In genomic region chr11:32324609-32325008, GRCm38 (mm10) we compare ENCODE assay signal across 7 mouse cellular contexts. TPM values are rescaled to one million over a fixed set of nuclear protein-coding genes. Genes with fewer than 3 reads are reported as not detected.
DNase-seq lines count a peak whose midpoint lies in the region; ATAC-seq lines count a peak whose summit lies in the region.

No protein-coding gene starts in this region.

- ATAC-seq in embryonic facial prominence, embryonic 11.5 days (replicated peaks; ENCODE audit: insufficient number of reproducible peaks, low FRiP score, low TSS enrichment, low read depth), result peak; percentile 95
- peak; percentile 49; the same call in 1 of the 2 replicates for ATAC-seq in limb, embryonic 12.5 days (ENCODE audit: insufficient number of reproducible peaks, insufficient read depth, low FRiP score, low TSS enrichment, low read depth)
- peak; percentile 75; the same call in 1 of the 2 replicates for ATAC-seq in midbrain, embryonic 14.5 days (ENCODE audit: low FRiP score, low TSS enrichment)

- H3K27me3 ChIP-seq in embryonic facial prominence, embryonic 11.5 days (ENCODE audit: control insufficient read depth, insufficient read depth, low read length), result no peaks in the 10 kb centered on the region
- H3K27me3 ChIP-seq in limb, embryonic 12.5 days, result no peaks in the 10 kb centered on the region; the same call in 1 of the 2 replicates
- no peaks in the 10 kb centered on the region for H3K27me3 ChIP-seq in midbrain, embryonic 14.5 days (ENCODE audit: control insufficient read depth, insufficient read depth, low read length)

- H3K36me3 ChIP-seq in embryonic facial prominence, embryonic 11.5 days (replicated peaks; ENCODE audit: control insufficient read depth, insufficient read depth, low read depth, low read length), result no peaks in the 10 kb centered on the region
- no peaks in the 10 kb centered on the region for H3K36me3 ChIP-seq in limb, embryonic 12.5 days
- H3K36me3 ChIP-seq in midbrain, embryonic 14.5 days (ENCODE audit: control insufficient read depth, insufficient read depth, low read length), result no peaks in the 10 kb centered on the region

- H3K4me3 ChIP-seq in embryonic facial prominence, embryonic 11.5 days (ENCODE audit: low read depth, low read length), result no peak overlapping the region
- H3K4me3 ChIP-seq in limb, embryonic 12.5 days (replicated peaks), result no peak overlapping the region
- no peak overlapping the region for H3K4me3 ChIP-seq in midbrain, embryonic 14.5 days (replicated peaks; ENCODE audit: low read depth, low read length)

- no peak overlapping the region for H3K9ac ChIP-seq in embryonic facial prominence, embryonic 11.5 days (replicated peaks; ENCODE audit: low read length)
- 0 out of 2 replicates have a peak overlapping the region, but pooled peaks have one; percentile 23 for H3K9ac ChIP-seq in limb, embryonic 12.5 days (replicated peaks)
- no peak overlapping the region for H3K9ac ChIP-seq in midbrain, embryonic 14.5 days (replicated peaks; ENCODE audit: low read length)

- no peaks in the 10 kb centered on the region for H3K4me1 ChIP-seq in embryonic facial prominence, embryonic 11.5 days (ENCODE audit: control insufficient read depth, insufficient read depth, low read length)
- peaks cover 4% of the 10 kb centered on the region; the same call in 1 of the 2 replicates for H3K4me1 ChIP-seq in limb, embryonic 12.5 days (replicated peaks)
- no peaks in the 10 kb centered on the region for H3K4me1 ChIP-seq in midbrain, embryonic 14.5 days (ENCODE audit: control insufficient read depth, insufficient read depth, low read length)

- H3K4me2 ChIP-seq in embryonic facial prominence, embryonic 11.5 days (ENCODE audit: low read depth, low read length), result no peak overlapping the region
- peak overlapping the region; percentile 41 for H3K4me2 ChIP-seq in limb, embryonic 12.5 days
- 0 out of 2 replicates have a peak overlapping the region, but pooled peaks have one; percentile 18 for H3K4me2 ChIP-seq in midbrain, embryonic 14.5 days (ENCODE audit: low read length)

- no peak overlapping the region for H3K27ac ChIP-seq in embryonic facial prominence, embryonic 11.5 days (replicated peaks; ENCODE audit: low read depth, low read length)
- H3K27ac ChIP-seq in limb, embryonic 12.5 days, result no peak overlapping the region
- no peak overlapping the region for H3K27ac ChIP-seq in midbrain, embryonic 14.5 days (replicated peaks; ENCODE audit: low read depth, low read length)

- H3K9me3 ChIP-seq in embryonic facial prominence, embryonic 11.5 days (replicated peaks; ENCODE audit: control insufficient read depth, low read length), result no peaks in the 10 kb centered on the region
- no peaks in the 10 kb centered on the region for H3K9me3 ChIP-seq in limb, embryonic 12.5 days
- no peaks in the 10 kb centered on the region for H3K9me3 ChIP-seq in midbrain, embryonic 14.5 days (ENCODE audit: control insufficient read depth, low read length)

- 10% methylated on average over 15 of the region's 15 CpGs for WGBS in embryonic facial prominence, embryonic 11.5 days
- 14% methylated on average over 15 of the region's 15 CpGs for WGBS in limb, embryonic 12.5 days
- 14% methylated on average over 15 of the region's 15 CpGs for WGBS in midbrain, embryonic 14.5 days

- peak; percentile 92 for DNase-seq in adrenal gland, postnatal 14 days
- DNase-seq in embryonic facial prominence, embryonic 11.5 days (ENCODE audit: low spot score), result peak; percentile 93
- DNase-seq in heart, adult 18-20 months, result peak; percentile 82 to 94
- DNase-seq in kidney, adult 18-20 months, result peak; percentile 90
- DNase-seq in midbrain, embryonic 14.5 days, result peak; percentile 93
- DNase-seq in spleen, adult 12 weeks (ENCODE audit: low spot score), result peak; percentile 79

RNA-seq across cellular contexts. Expression of gene Sh3pxd2b, which starts 23.0 kb away (rescaled TPM):
- 8.9 and 11.1 TPM in 2 replicates for total RNA-seq in adrenal gland, postnatal 14 days (2021)
- 17.2 and 18.0 TPM in 2 replicates for polyA plus RNA-seq in embryonic facial prominence, embryonic 11.5 days (2014; fragmentation: Nextera tagmentation; extraction: Ambion mirVana)
- 1 to 10 TPM; 5.9 to 6.1 TPM for total RNA-seq in heart, adult 18-20 months (2021)
- polyA plus RNA-seq in limb, embryonic 12.5 days (2016; fragmentation: Nextera tagmentation; extraction: Ambion mirVana), result 27.7 and 29.4 TPM in 2 replicates
- 22.7 and 25.4 TPM in 2 replicates for polyA plus RNA-seq in midbrain, embryonic 14.5 days (2014; fragmentation: Nextera tagmentation; extraction: Ambion mirVana)

RNA-seq across cellular contexts. Expression of gene Hbq1a, which starts 24.7 kb away (rescaled TPM):
- 1.0 TPM in 1 of 2 replicates, not detected in the other for total RNA-seq in adrenal gland, postnatal 14 days (2021)
- 0.50 TPM in 1 of 2 replicates, not detected in the other for polyA plus RNA-seq in embryonic facial prominence, embryonic 11.5 days (2014; fragmentation: Nextera tagmentation; extraction: Ambion mirVana)
- 1 to 10 TPM in 1 of 2 experiments, under 1 TPM in 1; 0.87 to 1.2 TPM for total RNA-seq in heart, adult 18-20 months (2021)
- polyA plus RNA-seq in limb, embryonic 12.5 days (2016; fragmentation: Nextera tagmentation; extraction: Ambion mirVana), result 0.90 TPM in 1 of 2 replicates, not detected in the other
- 0.90 and 1.4 TPM in 2 replicates for polyA plus RNA-seq in midbrain, embryonic 14.5 days (2014; fragmentation: Nextera tagmentation; extraction: Ambion mirVana)

RNA-seq across cellular contexts. Expression of gene Hba-a2, which starts 28.3 kb away (rescaled TPM):
- total RNA-seq in adrenal gland, postnatal 14 days (2021), result 8,335 and 10,867 TPM in 2 replicates
- 4,574 and 5,165 TPM in 2 replicates for polyA plus RNA-seq in embryonic facial prominence, embryonic 11.5 days (2014; fragmentation: Nextera tagmentation; extraction: Ambion mirVana)
- 1,000 to 10,000 TPM; 8,094 to 8,438 TPM for total RNA-seq in heart, adult 18-20 months (2021)
- 6,550 and 6,738 TPM in 2 replicates for polyA plus RNA-seq in limb, embryonic 12.5 days (2016; fragmentation: Nextera tagmentation; extraction: Ambion mirVana)
- 3,589 and 5,155 TPM in 2 replicates for polyA plus RNA-seq in midbrain, embryonic 14.5 days (2014; fragmentation: Nextera tagmentation; extraction: Ambion mirVana)

RNA-seq across cellular contexts. Expression of gene Hbq1b, which starts 37.8 kb away (rescaled TPM):
- 2.8 and 3.2 TPM in 2 replicates for total RNA-seq in adrenal gland, postnatal 14 days (2021)
- polyA plus RNA-seq in embryonic facial prominence, embryonic 11.5 days (2014; fragmentation: Nextera tagmentation; extraction: Ambion mirVana), result 6.3 and 6.8 TPM in 2 replicates
- total RNA-seq in heart, adult 18-20 months (2021), result 1 to 10 TPM in 1 of 2 experiments, not detected in 1; 1.4 TPM
- 3.5 and 3.9 TPM in 2 replicates for polyA plus RNA-seq in limb, embryonic 12.5 days (2016; fragmentation: Nextera tagmentation; extraction: Ambion mirVana)
- 0.74 TPM in 1 of 2 replicates, not detected in the other for polyA plus RNA-seq in midbrain, embryonic 14.5 days (2014; fragmentation: Nextera tagmentation; extraction: Ambion mirVana)

RNA-seq across cellular contexts. Expression of gene Hba-a1, which starts 41.3 kb away (rescaled TPM):
- 9,215 and 11,792 TPM in 2 replicates for total RNA-seq in adrenal gland, postnatal 14 days (2021)
- polyA plus RNA-seq in embryonic facial prominence, embryonic 11.5 days (2014; fragmentation: Nextera tagmentation; extraction: Ambion mirVana), result 2,270 and 2,500 TPM in 2 replicates
- total RNA-seq in heart, adult 18-20 months (2021), result 1,000 to 10,000 TPM; 7,280 to 8,683 TPM
- 3,017 and 3,206 TPM in 2 replicates for polyA plus RNA-seq in limb, embryonic 12.5 days (2016; fragmentation: Nextera tagmentation; extraction: Ambion mirVana)
- polyA plus RNA-seq in midbrain, embryonic 14.5 days (2014; fragmentation: Nextera tagmentation; extraction: Ambion mirVana), result 1,330 and 1,946 TPM in 2 replicates
